Mouse (Mus musculus) ES-E14 (cell line): Measurements from ENCODE around the gene Tiam1.

ENCODE experiments used
- CHD2 ChIP-seq: IDR thresholded peaks from 2 replicates; pipeline ENCODE4 v1.6.1; 2014; ENCODE audit warnings: mild to moderate bottlenecking, low read depth, low read length, inconsistent platforms
- MAFK ChIP-seq: IDR thresholded peaks from 2 replicates; pipeline ENCODE4 v1.6.1; 2014; ENCODE audit warnings: mild to moderate bottlenecking, low read depth, low read length, inconsistent platforms; ENCODE audit not compliant: insufficient read depth
- ZNF384 ChIP-seq: IDR thresholded peaks from 2 replicates; pipeline ENCODE4 v1.6.1; 2012; ENCODE audit warnings: low read depth, low read length, inconsistent platforms

DNA sequence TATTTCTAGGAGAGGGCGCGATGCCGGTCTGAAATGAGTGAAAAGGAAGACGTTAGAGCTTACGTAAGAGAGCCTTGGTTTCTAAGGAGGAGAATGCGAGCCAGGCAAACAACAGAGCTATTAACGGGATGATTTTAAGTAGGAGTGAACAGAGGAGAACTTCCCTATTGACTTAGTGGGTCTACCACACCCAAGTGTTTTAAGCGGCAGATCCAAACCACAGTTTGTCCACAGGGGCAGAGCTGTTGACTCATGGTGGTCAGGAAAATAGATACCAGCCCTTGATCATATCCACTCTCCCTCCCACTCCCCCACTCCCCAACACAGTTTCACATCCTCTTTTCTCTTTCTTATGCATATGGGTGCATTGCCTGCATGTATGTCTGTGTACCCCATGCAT, 33.9 kb upstream of the Tiam1 start:
- TF ChIP-seq CHD2, result no peak
- no peak for TF ChIP-seq MAFK
- no peak for TF ChIP-seq ZNF384
